Mouse (Mus musculus) kidney, postnatal 14 days (tissue): ENCODE data around the gene Clcc1.
"Not testable (repeated sequence)": the region's sequence is repeated elsewhere in the genome, so short reads cannot be mapped to it uniquely, and the experiment has no call there.

Source experiments
- DNase-seq: peaks from one replicate; pipeline ENCODE4 v3.0.0; 2022; ENCODE audit warnings: mixed read lengths

Gene Clcc1

GRCm38 (mm10) chr3:108653710-108654379, at the start of gene Clcc1:
Gene Clcc1 (plus strand): TSS chr3:108653913.
- peak; percentile 98 for DNase-seq

DNA sequence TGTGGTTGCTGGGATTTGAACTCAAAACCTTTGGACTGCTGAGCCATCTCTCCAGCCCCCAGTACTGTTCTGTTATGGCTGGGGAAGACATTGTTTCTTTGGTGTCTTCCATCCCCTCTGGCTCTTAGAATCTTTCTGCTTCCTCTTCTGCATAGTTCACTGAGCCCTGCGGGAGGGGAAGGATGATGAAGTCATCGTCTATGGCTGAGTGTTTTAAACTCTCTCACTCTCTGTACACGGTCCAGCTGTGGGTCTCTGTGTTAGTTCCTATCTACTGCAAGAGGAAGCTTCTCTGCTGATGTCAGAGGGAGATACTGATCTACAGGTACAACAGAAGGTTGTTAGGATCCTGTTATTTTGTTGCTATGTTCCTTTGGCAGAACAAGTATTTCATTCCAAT, 44.8 kb upstream of the Clcc1 start:
- DNase-seq: no peak

DNA sequence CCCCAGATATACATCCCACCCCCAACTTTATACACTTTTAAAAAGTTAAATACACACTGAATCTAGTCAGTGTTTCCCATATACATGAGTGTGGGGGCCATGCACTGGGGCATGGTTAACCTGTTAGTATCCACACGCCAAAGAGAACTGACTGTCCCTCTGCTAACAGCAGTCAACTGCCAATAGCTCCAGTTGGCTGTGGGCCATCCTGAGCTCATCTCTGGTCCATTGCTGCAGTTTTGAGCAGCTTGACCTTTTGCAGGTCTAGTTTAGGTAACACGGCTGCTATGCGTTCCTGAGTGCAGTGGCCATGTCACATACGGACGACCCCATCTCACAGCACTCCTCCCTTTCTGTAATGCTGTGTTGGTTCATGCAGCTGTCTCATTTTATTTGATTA, 19.0 kb upstream of the Clcc1 start:
- no peak for DNase-seq

DNA sequence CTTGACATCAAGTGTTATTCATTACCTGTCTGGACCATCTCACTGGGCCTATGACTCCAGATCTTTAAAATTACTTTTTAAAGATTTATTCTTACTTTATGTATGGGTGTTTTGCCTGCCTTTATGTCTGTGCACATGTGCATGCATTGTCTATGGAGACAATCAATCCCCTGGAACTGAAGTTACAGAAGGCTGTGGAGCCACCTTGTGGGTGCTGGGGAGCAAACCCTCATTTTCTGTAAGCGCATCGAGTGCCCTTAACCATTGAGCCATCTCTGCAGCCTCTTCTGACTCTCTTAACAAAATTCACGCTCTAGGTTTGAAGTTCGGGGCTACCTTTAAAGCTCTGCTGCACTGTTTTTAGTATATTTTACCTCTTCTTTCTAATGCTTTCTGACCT, 14.3 kb upstream of the Clcc1 start:
- no peak for DNase-seq

DNA sequence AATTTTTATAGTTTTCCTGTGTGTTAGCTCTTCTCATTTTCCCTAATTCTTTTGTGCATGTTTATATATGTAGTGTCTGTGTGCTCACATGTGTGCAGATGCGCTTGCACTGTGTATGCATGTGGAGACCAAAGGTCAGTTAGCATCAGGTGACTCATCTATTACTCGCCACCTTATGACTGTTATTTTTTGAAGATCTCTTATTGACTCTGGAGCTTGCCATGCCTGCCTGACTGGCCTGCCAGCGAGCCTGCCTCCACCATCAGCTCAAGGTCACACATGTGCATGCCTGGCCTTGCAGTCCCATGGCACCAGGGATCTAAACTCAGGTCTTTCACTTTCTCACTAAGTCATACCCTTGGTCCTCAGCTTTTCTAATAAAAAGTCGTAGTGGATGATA, 12.7 kb upstream of the Clcc1 start:
- no peak for DNase-seq

DNA sequence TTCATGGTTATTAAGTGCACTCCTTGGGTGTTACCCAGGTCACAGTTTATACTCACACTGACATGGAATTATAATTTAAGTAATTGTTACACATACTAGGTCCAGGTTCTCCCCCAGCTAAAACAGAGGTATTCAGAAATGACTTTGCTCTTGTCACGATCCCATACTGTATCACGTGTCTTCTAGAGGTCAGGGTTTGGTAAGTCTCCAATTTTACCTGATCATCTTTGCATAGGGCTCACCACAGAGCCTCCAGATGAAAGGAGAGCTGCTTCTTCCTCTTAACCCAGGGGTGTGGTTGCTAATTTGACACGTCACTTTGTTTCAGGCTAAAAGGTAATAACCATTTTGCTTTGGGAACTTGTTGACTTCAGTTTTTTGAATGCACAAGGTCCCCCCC, 8.9 kb upstream of the Clcc1 start:
- DNase-seq: no peak

DNA sequence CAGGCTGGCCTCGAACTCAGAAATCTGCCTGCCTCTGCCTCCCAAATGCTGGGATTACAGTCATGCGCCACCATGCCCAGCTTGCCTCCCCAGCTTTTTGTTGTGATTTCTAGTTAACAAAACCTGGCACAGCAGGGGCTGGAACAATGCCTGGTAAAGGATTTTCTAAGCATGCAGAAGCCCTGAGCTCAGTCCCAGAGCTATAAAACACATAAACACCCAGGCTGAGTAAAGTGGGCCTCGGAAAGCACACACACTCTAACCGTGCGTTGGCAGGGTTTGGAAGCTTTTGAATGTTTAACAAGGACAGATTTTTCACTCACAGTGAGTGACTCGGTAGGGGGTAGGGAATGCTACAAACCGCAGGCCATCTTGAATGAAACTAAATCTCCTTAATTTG, 7.7 kb upstream of the Clcc1 start:
- DNase-seq: no peak

- not testable (repeated sequence) for DNase-seq
Observed at GRCm38 (mm10) chr3:108647681-108648080, 6.0 kb upstream of the Clcc1 start.

DNA sequence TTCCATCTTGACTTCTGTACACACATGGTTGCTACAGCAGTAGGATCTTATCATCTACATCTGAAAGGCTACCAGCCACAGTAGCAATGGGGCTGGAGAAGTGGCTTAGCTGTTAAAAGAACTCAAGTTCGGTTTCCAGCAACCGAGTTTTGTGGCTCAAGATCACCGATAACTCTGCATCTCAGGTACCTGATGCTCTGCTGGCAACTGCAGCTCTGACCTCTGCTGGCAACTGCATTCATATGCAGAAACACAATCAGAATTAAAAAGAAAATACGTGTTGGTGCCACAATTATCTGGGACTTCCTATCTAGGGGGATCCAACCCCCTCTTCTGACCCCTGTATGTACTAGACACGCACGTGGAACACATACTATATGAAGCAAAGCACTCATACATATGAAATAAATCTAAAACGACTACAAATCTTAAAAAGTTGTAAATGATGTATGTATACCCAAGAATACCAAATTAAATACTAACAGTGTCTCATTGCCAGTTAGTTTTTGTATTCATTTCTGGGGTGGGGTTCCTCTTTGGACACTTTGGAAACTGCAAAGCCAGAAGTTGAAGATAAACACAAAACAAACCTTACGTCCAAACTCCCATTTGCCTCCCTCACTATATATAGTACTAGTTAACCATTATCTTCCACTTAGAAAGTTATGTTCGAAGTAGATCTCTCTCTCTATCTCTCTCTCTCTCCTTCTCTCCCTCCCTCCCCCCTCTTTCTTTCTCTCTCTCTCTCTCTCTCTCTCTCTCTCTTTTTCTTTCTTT, 659 bp upstream of the Clcc1 start:
- no peak for DNase-seq

GRCm38 (mm10) chr3:108654566-108654965, 853 bp downstream of the Clcc1 start:
- DNase-seq: no peak

DNA sequence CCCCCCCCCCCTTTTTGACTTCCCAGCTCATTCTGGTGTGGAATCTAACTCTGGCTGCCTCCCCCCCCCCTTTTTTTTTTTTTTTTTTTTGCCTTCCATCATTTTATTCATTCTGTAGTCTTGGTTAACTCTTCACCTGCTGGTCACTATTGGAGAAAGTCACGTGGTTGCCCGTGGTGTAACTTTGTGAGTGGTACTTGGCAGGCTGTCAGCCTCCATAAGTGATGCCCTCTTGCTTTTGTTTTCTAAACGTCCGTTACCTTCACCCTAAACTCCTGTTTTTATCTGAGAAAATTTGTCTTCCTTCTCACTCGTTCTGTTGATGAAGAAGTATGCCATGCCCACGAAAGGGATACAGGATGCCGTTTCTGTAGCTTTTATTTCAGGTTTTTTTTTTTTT, 1.8 kb downstream of the Clcc1 start:
- DNase-seq: no peak

GRCm38 (mm10) chr3:108658612-108659011, 4.9 kb downstream of the Clcc1 start:
- no peak for DNase-seq

GRCm38 (mm10) chr3:108660941-108661340, 7.2 kb downstream of the Clcc1 start:
- DNase-seq: no peak

- DNase-seq: no peak
Observed at GRCm38 (mm10) chr3:108676616-108677015, 22.9 kb downstream of the Clcc1 start.

DNA sequence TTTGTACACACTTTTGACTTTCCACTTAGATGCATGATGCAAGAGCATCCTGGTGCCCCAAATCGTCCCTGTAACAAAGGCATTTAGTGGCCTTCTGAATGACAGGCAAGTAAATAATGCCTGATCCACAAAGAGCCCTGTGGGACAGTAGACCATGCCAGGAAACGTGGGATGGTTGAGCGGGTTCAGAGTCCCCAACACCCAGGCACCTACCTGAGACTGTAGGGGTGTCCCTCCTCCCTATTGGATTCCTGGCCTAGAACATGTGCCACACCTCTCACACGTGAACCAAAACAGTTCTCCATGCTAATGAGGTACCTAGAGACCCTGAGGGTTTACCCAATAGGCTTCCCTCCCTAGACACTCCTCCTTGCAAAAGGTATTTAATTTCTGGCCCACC, 27.3 kb downstream of the Clcc1 start:
- no peak for DNase-seq

DNA sequence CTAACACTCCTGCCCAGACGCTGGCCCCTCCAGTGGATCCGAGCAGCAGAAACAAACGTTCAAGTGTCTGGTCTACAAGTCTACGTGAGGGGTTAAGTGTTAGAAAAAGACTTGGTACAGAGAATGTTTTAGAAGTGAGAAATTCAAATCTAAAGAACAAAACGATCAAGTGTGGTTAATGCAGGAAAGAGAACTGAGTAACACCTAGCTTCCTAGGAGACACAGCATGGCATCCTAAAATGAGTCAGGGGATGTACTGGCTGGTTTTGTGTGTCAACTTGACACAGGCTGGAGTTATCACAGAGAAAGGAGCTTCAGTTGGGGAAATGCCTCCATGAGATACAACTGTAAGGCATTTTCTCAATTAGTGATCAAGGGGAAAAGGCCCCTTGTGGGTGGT, 29.9 kb downstream of the Clcc1 start:
- DNase-seq: not testable (repeated sequence)

DNA sequence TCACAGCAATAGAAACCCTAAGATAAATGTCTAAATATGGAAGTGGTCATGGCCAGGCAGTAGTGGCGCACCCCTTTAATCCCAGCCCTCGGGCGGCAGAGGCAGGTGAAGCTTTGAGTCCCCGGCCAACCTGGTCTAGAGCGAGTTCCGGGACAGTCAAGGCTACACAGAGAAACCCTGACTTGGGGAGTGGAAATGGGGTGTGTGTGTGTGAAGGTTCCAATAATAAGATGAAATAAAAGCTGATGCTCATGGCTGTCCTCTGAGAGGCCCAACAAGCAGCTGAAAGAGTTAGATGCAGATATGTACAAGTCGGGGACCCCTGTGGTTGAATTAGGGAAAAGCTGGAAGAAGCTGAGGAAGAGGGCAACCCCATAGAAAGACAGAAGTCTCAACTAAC, 32.0 kb downstream of the Clcc1 start:
- DNase-seq: no peak

DNA sequence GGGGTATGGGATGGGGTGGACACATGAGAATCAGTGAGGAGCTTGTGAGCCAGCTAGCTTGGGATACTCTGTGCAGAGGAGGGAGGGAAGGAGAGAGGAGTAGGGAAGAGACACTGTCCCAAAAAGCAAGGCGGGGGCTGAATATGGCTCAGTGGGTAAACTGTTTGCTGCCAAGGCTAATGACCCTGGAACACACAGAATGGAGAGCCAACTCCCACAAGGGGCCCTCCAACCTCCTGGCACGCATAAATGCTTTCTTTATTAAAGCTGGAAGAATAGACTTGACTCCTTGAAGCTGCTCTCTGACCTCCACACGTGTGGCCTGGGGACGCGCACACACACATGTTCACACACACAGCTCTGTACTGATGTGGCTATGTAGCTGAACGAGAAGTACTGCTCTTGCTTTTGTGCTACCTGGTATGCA, 35.3 kb downstream of the Clcc1 start:
- DNase-seq: no peak

DNA sequence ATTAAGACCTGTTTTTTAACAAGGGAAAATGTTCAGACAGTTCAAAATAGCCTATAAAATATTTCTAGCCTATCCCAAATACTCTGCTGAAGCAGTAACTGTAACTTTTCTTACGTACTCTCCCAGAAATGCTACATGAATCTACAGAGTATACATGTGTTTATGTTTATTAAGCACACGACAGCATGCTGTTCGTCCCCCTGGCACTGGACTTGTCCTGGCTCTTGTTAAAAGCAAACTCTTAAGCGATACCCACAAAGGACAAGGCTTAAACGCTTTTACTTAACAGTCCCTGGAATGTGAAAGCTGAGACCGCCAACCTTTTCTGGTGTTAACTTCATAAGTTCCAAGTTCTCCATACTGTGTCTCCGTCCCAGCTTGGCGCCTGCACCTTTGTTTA, 35.7 kb downstream of the Clcc1 start:
- no peak for DNase-seq

GRCm38 (mm10) chr3:108689979-108690378, 36.3 kb downstream of the Clcc1 start:
- no peak for DNase-seq

DNA sequence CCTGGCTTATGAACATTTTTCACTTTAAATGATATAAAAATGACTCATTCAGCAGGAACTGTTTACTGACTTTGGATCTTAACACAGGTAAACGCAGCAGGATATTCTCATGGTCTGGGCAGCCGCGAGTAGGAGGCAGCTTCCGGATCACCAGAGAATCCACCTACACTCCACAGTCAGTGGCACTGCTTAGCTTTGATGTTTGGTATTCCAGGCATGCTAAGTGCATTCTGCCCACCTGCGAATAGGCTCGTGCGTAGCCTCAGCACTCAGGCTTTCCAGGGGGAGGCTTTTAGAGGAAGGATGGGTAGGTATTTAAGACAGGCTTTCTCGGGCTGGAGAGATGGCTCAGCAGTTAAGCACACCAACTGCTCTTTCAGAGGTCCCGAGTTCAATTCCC, 40.6 kb downstream of the Clcc1 start:
- no peak for DNase-seq

GRCm38 (mm10) chr3:108698662-108699061, 44.9 kb downstream of the Clcc1 start:
- no peak for DNase-seq

DNA sequence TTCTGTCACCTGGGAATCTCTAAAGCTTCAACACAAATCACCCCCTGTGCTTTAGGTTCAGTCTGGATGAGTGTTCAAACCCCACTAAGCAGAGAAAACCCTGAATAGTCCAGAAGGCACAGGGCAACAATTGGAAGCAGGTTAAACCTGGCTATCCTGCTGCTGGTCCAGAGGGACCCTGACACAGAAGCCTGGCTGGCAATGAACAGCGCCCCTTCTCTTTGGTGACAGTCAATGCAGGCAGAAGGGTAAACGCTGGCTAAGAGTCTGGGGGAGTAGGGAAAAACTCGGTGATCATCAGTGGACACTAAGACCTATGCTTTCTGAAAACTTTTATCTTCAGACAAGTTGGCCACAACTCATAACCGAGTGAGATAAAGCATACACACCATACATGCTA, 46.1 kb downstream of the Clcc1 start:
- no peak for DNase-seq

DNA sequence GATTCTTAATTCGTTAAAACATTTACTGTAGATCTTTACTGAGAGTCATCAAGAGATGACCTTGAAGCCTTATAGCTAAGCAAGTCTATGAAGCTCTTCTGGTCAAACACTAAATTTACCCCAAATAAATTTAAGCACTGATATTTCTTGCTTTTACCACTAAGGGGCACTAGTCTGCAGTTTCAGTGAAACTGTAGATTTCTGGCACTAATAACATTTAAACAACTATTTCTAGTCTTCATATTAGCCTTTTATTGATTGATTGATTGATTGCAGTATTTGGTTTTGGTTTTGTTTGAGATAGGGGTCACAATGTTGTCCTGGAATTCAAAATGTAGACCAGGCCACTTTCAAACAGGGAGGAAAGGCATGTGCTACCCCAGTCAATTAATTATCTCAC, 47.5 kb downstream of the Clcc1 start:
- DNase-seq: no peak

DNA sequence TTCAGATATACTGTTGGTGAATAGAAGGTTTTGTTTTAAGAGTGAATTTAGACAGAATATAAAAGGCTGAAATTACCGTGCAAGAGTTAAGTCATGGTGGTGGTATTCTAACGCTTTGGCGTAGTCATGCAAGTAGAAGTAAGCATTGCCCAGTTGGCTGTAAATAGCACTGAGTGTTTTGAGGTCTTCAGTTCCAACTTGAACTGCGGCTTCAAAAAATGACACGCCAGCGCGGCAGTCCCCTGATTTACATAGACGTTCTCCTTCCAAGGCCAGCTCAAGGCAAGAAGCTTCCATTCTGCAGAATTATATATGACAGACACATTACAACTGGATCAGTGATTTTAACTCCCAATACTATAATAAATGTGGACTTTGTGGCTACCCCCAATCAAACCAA, 49.1 kb downstream of the Clcc1 start:
- no peak for DNase-seq
